Mouse (Mus musculus): ENCODE results near the gene Six1.

- TF ChIP-seq CTCF (conservative IDR thresholded peaks at IDR 0.05; ENCODE audit: insufficient read depth, insufficient read length, low read depth, low read length) (no peak), POLR2A (IDR thresholded peaks at IDR 0.05; ENCODE audit: low read depth, low read length) (no peak)
Measured at GRCm38 (mm10) chr12:73085739-73086630, 32.3 kb upstream of the Six1 start.

All from kidney, adult 2 months (tissue).